In the genomic region with DNA sequence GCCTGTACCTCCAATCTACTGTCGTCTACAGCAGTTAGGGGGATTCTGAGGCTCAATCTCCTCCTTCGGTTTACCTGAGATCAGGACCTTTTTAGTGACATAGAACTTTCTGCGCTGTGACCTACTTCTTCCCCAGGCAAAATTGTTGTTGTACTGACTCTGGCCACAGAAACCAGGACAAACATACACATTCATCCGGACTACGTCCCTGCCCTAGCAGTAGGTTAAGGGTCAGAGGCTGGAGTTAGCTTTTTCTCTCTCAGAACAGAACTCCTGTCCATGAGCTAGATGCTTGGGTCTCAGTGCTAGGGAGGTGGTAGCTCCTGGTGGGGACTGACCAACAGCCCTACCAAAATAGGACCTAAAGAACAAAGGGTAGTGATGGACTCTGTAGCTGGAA, we compare ENCODE assay signal across 26 mouse cellular contexts.
"Had no signal": no experiment of that assay in that cellular context is flagged by ENCODE, and none has a peak within 500 bp of the region (broad histone marks: within the 10 kb centered on the region; RNA-seq: fewer than 3 reads in every experiment).

No protein-coding gene starts in this region.

- H3K36me3 ChIP-seq: heart, embryonic 13.5 days; hindbrain, embryonic 10.5 days; hindbrain, embryonic 12.5 days; intestine, embryonic 15.5 days; limb, embryonic 10.5 days; limb, embryonic 12.5 days; liver, embryonic 13.5 days; liver, embryonic 15.5 days had no signal

- H3K4me3 ChIP-seq: gastrocnemius, adult 2 months; heart, embryonic 13.5 days; hindbrain, embryonic 10.5 days; hindbrain, embryonic 12.5 days; intestine, embryonic 15.5 days; layer of hippocampus, adult 2 months; left cerebral cortex, adult 2 months; limb, embryonic 10.5 days; limb, embryonic 12.5 days; liver, embryonic 13.5 days; liver, embryonic 15.5 days had no signal

- H3K27ac ChIP-seq: gastrocnemius, adult 2 months; hindbrain, embryonic 10.5 days; hindbrain, embryonic 12.5 days; hindbrain, embryonic 14.5 days; intestine, embryonic 15.5 days; layer of hippocampus, adult 2 months; left cerebral cortex, adult 2 months; limb, embryonic 10.5 days; limb, embryonic 12.5 days; liver, embryonic 13.5 days; liver, embryonic 15.5 days had no signal

- H3K4me2 ChIP-seq: heart, embryonic 11.5 days; hindbrain, embryonic 12.5 days; hindbrain, embryonic 14.5 days; intestine, embryonic 15.5 days; limb, embryonic 12.5 days; liver, embryonic 13.5 days; liver, embryonic 15.5 days had no signal

- DNase-seq: gastrocnemius, adult 2 months; gastrocnemius, postnatal 10 days; gastrocnemius, postnatal 25 days; heart, adult 18-20 months; heart, postnatal 10 days; heart, postnatal 4 days; kidney, adult 18-20 months; kidney, adult 8-10 months; kidney, postnatal 10 days; kidney, postnatal 25 days; kidney, postnatal 4 days; liver, embryonic 13.5 days had no signal

- H3K9ac ChIP-seq: heart, embryonic 13.5 days; hindbrain, embryonic 12.5 days; hindbrain, embryonic 14.5 days; intestine, embryonic 15.5 days; limb, embryonic 12.5 days; liver, embryonic 13.5 days; liver, embryonic 15.5 days had no signal

- H3K9me3 ChIP-seq: heart, embryonic 13.5 days; hindbrain, embryonic 10.5 days; hindbrain, embryonic 12.5 days; intestine, embryonic 15.5 days; limb, embryonic 10.5 days; limb, embryonic 12.5 days; liver, embryonic 13.5 days; liver, embryonic 15.5 days had no signal

- H3K27me3 ChIP-seq: intestine, embryonic 15.5 days had no signal

- H3K4me1 ChIP-seq: liver, embryonic 15.5 days had no signal

- ATAC-seq: hindbrain, embryonic 16.5 days; inflammation-experienced regulatory T-cells, adult 6 months; intestine, embryonic 15.5 days; intestine, postnatal 0 days had no signal
